In genomic region chr4:117682463-117682862, GRCm38 (mm10) we compare ENCODE assay signal across 9 mouse cellular contexts. TPM values are rescaled to one million over a fixed set of nuclear protein-coding genes. Genes with fewer than 3 reads are reported as not detected.
DNase-seq lines count a peak whose midpoint lies in the region; ATAC-seq and TF ChIP-seq lines count a peak whose summit lies in the region.
"Had no signal": no experiment of that assay in that cellular context is flagged by ENCODE, and none has a peak within 500 bp of the region (broad histone marks: within the 10 kb centered on the region; RNA-seq: fewer than 3 reads in every experiment).

No protein-coding gene starts in this region.

- H3K4me3 ChIP-seq in heart, adult 2 months: peak overlapping the region; percentile 93
- peak overlapping the region; percentile 100 for H3K4me3 ChIP-seq in thymus, adult 2 months (ENCODE audit: control insufficient read depth, insufficient read depth, low read length)
- peak overlapping the region; percentile 87 for H3K4me3 ChIP-seq in liver, embryonic 13.5 days (replicated peaks)

- H3K79me2 ChIP-seq in heart, adult 2 months (replicated peaks; ENCODE audit: control insufficient read depth, insufficient read depth, low read length): no peaks in the 10 kb centered on the region

- peaks cover 2% of the 10 kb centered on the region for H3K4me1 ChIP-seq in heart, adult 2 months (ENCODE audit: control insufficient read depth, insufficient read depth, low read length)
- peaks cover 13% of the 10 kb centered on the region for H3K4me1 ChIP-seq in thymus, adult 2 months (replicated peaks; ENCODE audit: control insufficient read depth, insufficient read depth, low read length)
- H3K4me1 ChIP-seq in liver, embryonic 13.5 days (replicated peaks): peaks cover 18% of the 10 kb centered on the region

- no peak for DNase-seq in heart, adult 2 months
- no peak for DNase-seq in heart, adult 18-20 months
- DNase-seq in thymus, adult 2 months: no peak
- DNase-seq in thymus, postnatal 36 days: no peak
- DNase-seq in liver, embryonic 13.5 days: no peak
- no peak for DNase-seq in embryo, embryonic 10 days (ENCODE audit: low spot score)

- TF ChIP-seq POLR2A in heart, adult 2 months (IDR thresholded peaks at IDR 0.05; ENCODE audit: insufficient read depth, low read depth, low read length): no peak
- no peak for TF ChIP-seq POLR2A in thymus, adult 2 months (IDR thresholded peaks at IDR 0.05; ENCODE audit: control insufficient read depth, extremely low read depth, insufficient read depth, low read length, poor library complexity)

- no peak overlapping the region for H3K9ac ChIP-seq in heart, adult 2 months (ENCODE audit: low read depth, low read length)
- peak overlapping the region; percentile 86 for H3K9ac ChIP-seq in liver, embryonic 13.5 days

- TF ChIP-seq CTCF in heart, adult 2 months (IDR thresholded peaks at IDR 0.05): no peak
- TF ChIP-seq CTCF in thymus, adult 2 months (IDR thresholded peaks at IDR 0.05; ENCODE audit: borderline replicate concordance, control insufficient read depth, extremely low read depth, insufficient read depth, low read length, poor library complexity): no peak

- H3K27ac ChIP-seq in heart, adult 2 months: peak overlapping the region; percentile 88
- no peak overlapping the region for H3K27ac ChIP-seq in thymus, adult 2 months (ENCODE audit: control insufficient read depth, insufficient read depth, low read length)
- 0 out of 2 replicates have a peak overlapping the region, but pooled peaks have one; percentile 72 for H3K27ac ChIP-seq in liver, embryonic 13.5 days

- TF ChIP-seq EP300 in heart, adult 2 months (IDR thresholded peaks at IDR 0.05; ENCODE audit: insufficient read depth, low read depth, low read length): no peak

- ATAC-seq in liver, embryonic 13.5 days (ENCODE audit: low read depth): no peak
- ATAC-seq in activated CD4-positive, CD25-positive, alpha-beta regulatory T cell, adult 4 months: no peak
- no peak for ATAC-seq in granulocyte monocyte progenitor cell, adult 5-6 weeks (replicated peaks; ENCODE audit: poor library complexity, severe bottlenecking)

- H3K36me3 ChIP-seq in heart, adult 2 months (ENCODE audit: control insufficient read depth, insufficient read depth, low read length): no peaks in the 10 kb centered on the region
- peaks cover 10% of the 10 kb centered on the region; the same call in 1 of the 2 replicates for H3K36me3 ChIP-seq in thymus, adult 2 months (ENCODE audit: control insufficient read depth, insufficient read depth, low read length)
- peaks cover 31% of the 10 kb centered on the region for H3K36me3 ChIP-seq in liver, embryonic 13.5 days

- peak overlapping the region; percentile 89 for H3K4me2 ChIP-seq in liver, embryonic 13.5 days

- intact Hi-C loops in heart, adult 2 months (cut with DNase I): no loop called here

- H3K9me3 ChIP-seq in liver, embryonic 13.5 days (replicated peaks): no peaks in the 10 kb centered on the region

- no peaks in the 10 kb centered on the region for H3K27me3 ChIP-seq in heart, adult 2 months (ENCODE audit: control insufficient read depth, insufficient read depth, low read length)
- no peaks in the 10 kb centered on the region for H3K27me3 ChIP-seq in thymus, adult 2 months (ENCODE audit: control insufficient read depth, insufficient read depth, low read length)
- no peaks in the 10 kb centered on the region for H3K27me3 ChIP-seq in liver, embryonic 13.5 days

RNA-seq across cellular contexts. Expression of gene Dmap1, which starts 0.4 kb away (rescaled TPM):
- 10 to 100 TPM; 17.9 to 19.4 TPM for total RNA-seq in heart, adult 2 months (2021)
- polyA plus RNA-seq in heart, adult 2 months (2012; rRNA removed): 14.1 and 18.5 TPM in 2 replicates
- total RNA-seq in heart, adult 18-20 months (2021): 10 to 100 TPM; 19.9 to 20.1 TPM
- 30.2 and 31.9 TPM in 2 replicates for polyA plus RNA-seq in thymus, adult 2 months (2012; rRNA removed)
- polyA plus RNA-seq in liver, embryonic 13.5 days (2015; fragmentation: Nextera tagmentation; extraction: Ambion mirVana): 24.0 and 24.4 TPM in 2 replicates
- 10 to 100 TPM; 21.4 to 24.9 TPM for polyA plus RNA-seq in activated CD4-positive, CD25-positive, alpha-beta regulatory T cell, adult 4 months (2017; shearing (Covaris generic))
- 32.0 and 32.8 TPM in 2 replicates for total RNA-seq in granulocyte monocyte progenitor cell, adult 5-6 weeks (2014; fragmentation: Nextera tagmentation)
- total RNA-seq in granulocyte monocyte progenitor cell, adult 5-6 weeks (2017): 26.2 and 27.8 TPM in 2 replicates

RNA-seq across cellular contexts. Expression of gene Gm12845, which starts 41.7 kb away (rescaled TPM):
- not detected for total RNA-seq in heart, adult 2 months (2021)
- not detected in 2 replicates for polyA plus RNA-seq in heart, adult 2 months (2012; rRNA removed)
- total RNA-seq in heart, adult 18-20 months (2021): not detected
- polyA plus RNA-seq in thymus, adult 2 months (2012; rRNA removed): 0.09 TPM in 1 of 2 replicates, not detected in the other
- not detected in 2 replicates for polyA plus RNA-seq in liver, embryonic 13.5 days (2015; fragmentation: Nextera tagmentation; extraction: Ambion mirVana)
- polyA plus RNA-seq in activated CD4-positive, CD25-positive, alpha-beta regulatory T cell, adult 4 months (2017; shearing (Covaris generic)): not detected
- total RNA-seq in granulocyte monocyte progenitor cell, adult 5-6 weeks (2014; fragmentation: Nextera tagmentation): not detected in 2 replicates
- not detected in 2 replicates for total RNA-seq in granulocyte monocyte progenitor cell, adult 5-6 weeks (2017)
- polyA plus RNA-seq: brain, embryonic 14.5 days had no signal
